In genomic region chr1:39368267-39368841, GRCm38 (mm10) we compare ENCODE assay signal across 8 mouse cellular contexts. TPM values are rescaled to one million over a fixed set of nuclear protein-coding genes. Genes with fewer than 3 reads are reported as not detected.
DNase-seq lines count a peak whose midpoint lies in the region; ATAC-seq and TF ChIP-seq lines count a peak whose summit lies in the region.

No protein-coding gene starts in this region.

- H3K4me2 ChIP-seq in kidney, embryonic 16.5 days (replicated peaks; ENCODE audit: low read depth, low read length): peak overlapping the region; percentile 85
- H3K4me2 ChIP-seq in midbrain, embryonic 14.5 days (ENCODE audit: low read length): peak overlapping the region; percentile 71

- peak; percentile 52 for ATAC-seq in kidney, embryonic 16.5 days (ENCODE audit: low FRiP score, low TSS enrichment)
- peak; percentile 41 for ATAC-seq in midbrain, embryonic 14.5 days (ENCODE audit: low FRiP score, low TSS enrichment)

- no peaks in the 10 kb centered on the region for H3K27me3 ChIP-seq in forebrain, embryonic 10.5 days (ENCODE audit: poor library complexity, severe bottlenecking)
- no peaks in the 10 kb centered on the region for H3K27me3 ChIP-seq in kidney, embryonic 16.5 days (ENCODE audit: insufficient read depth, low read length)
- H3K27me3 ChIP-seq in midbrain, embryonic 14.5 days (ENCODE audit: control insufficient read depth, insufficient read depth, low read length): no peaks in the 10 kb centered on the region

- peak overlapping the region; percentile 100 for H3K9ac ChIP-seq in ES-E14 (ENCODE audit: insufficient read depth, low read depth, low read length, poor library complexity, severe bottlenecking)
- peak overlapping the region; percentile 100 for H3K9ac ChIP-seq in kidney, embryonic 16.5 days (replicated peaks; ENCODE audit: low read length)
- H3K9ac ChIP-seq in midbrain, embryonic 14.5 days (replicated peaks; ENCODE audit: low read length): peak overlapping the region; percentile 94

- H3K27ac ChIP-seq in ES-E14 (ENCODE audit: insufficient read depth, low read depth, low read length, poor library complexity, severe bottlenecking): peak overlapping the region; percentile 89
- H3K27ac ChIP-seq in forebrain, embryonic 10.5 days: peak overlapping the region; percentile 95
- H3K27ac ChIP-seq in kidney, embryonic 16.5 days (ENCODE audit: low read length): peak overlapping the region; percentile 90
- H3K27ac ChIP-seq in midbrain, embryonic 14.5 days (replicated peaks; ENCODE audit: low read depth, low read length): peak overlapping the region; percentile 90

- peak; percentile 18 for DNase-seq in kidney, adult 11 months
- no peak for DNase-seq in kidney, adult 8-10 months
- no peak for DNase-seq in ES-E14 (ENCODE audit: low read depth, low spot score)
- DNase-seq in forebrain, embryonic 10.5 days (ENCODE audit: extremely low spot score, low spot score): no peak
- peak; percentile 41 for DNase-seq in midbrain, embryonic 14.5 days
- DNase-seq in embryo, embryonic 10.5 days (ENCODE audit: low spot score): no peak
- DNase-seq in layer of hippocampus, postnatal 10 days (ENCODE audit: low spot score in 2 of 2): no peak

- in situ Hi-C loops in ES-E14 (cut with MboI; ENCODE audit: low sequenced_read_pairs in 2 of 2, unreplicated experiment in 2 of 2): no loop called here

- H3K4me1 ChIP-seq in ES-E14 (ENCODE audit: control insufficient read depth in 2 of 2, insufficient read depth in 2 of 2, low read length in 2 of 2, poor library complexity in 1 of 2): peaks cover 2 to 7% of the 10 kb centered on the region in 2 experiments; a peak in 1 of 4 replicates
- H3K4me1 ChIP-seq in forebrain, embryonic 10.5 days: peaks cover 21% of the 10 kb centered on the region
- peaks cover 17% of the 10 kb centered on the region for H3K4me1 ChIP-seq in kidney, embryonic 16.5 days (ENCODE audit: insufficient read depth, low read length)
- H3K4me1 ChIP-seq in midbrain, embryonic 14.5 days (ENCODE audit: control insufficient read depth, insufficient read depth, low read length): peaks cover 17% of the 10 kb centered on the region

- H3K9me3 ChIP-seq in ES-E14 (ENCODE audit: control insufficient read depth, insufficient read depth, low read depth, low read length): no peaks in the 10 kb centered on the region
- no peaks in the 10 kb centered on the region for H3K9me3 ChIP-seq in forebrain, embryonic 10.5 days
- no peaks in the 10 kb centered on the region for H3K9me3 ChIP-seq in kidney, embryonic 16.5 days (ENCODE audit: low read length)
- H3K9me3 ChIP-seq in midbrain, embryonic 14.5 days (ENCODE audit: control insufficient read depth, low read length): no peaks in the 10 kb centered on the region

- H3K4me3 ChIP-seq in ES-E14 (ENCODE audit: insufficient read depth in 1 of 2, low read depth in 1 of 2, low read length in 2 of 2, poor library complexity in 1 of 2, severe bottlenecking in 1 of 2): peak overlapping the region; percentile 97 to 99
- peak overlapping the region; percentile 95 for H3K4me3 ChIP-seq in forebrain, embryonic 10.5 days
- peak overlapping the region; percentile 100 for H3K4me3 ChIP-seq in kidney, embryonic 16.5 days (ENCODE audit: low read length)
- peak overlapping the region; percentile 83 for H3K4me3 ChIP-seq in midbrain, embryonic 14.5 days (replicated peaks; ENCODE audit: low read depth, low read length)

- under 1% methylated on average over 34 of the region's 34 CpGs for WGBS in forebrain, embryonic 10.5 days
- WGBS in kidney, embryonic 16.5 days: under 1% methylated on average over 34 of the region's 34 CpGs
- under 1% methylated on average over 34 of the region's 34 CpGs for WGBS in midbrain, embryonic 14.5 days

- peaks cover 40% of the 10 kb centered on the region for H3K36me3 ChIP-seq in ES-E14 (ENCODE audit: control insufficient read depth, insufficient read depth, low read length, poor library complexity, severe bottlenecking)
- H3K36me3 ChIP-seq in forebrain, embryonic 10.5 days (replicated peaks): peaks cover 48% of the 10 kb centered on the region
- H3K36me3 ChIP-seq in kidney, embryonic 16.5 days (ENCODE audit: insufficient read depth, low read length): peaks cover 43% of the 10 kb centered on the region
- peaks cover 36% of the 10 kb centered on the region for H3K36me3 ChIP-seq in midbrain, embryonic 14.5 days (ENCODE audit: control insufficient read depth, insufficient read depth, low read length)

TF ChIP-seq in ES-E14, 5 proteins besides CTCF, POLR2A, EP300 and RAD21:
- TF ChIP-seq ZNF384 (IDR thresholded peaks at IDR 0.05; ENCODE audit: low read depth, low read length) (no peak), ZC3H11A (IDR thresholded peaks at IDR 0.05; ENCODE audit: borderline replicate concordance, low read depth, low read length) (no peak), MAFK (IDR thresholded peaks at IDR 0.05; ENCODE audit: insufficient read depth, low read depth, low read length) (no peak), HCFC1 (IDR thresholded peaks at IDR 0.05; ENCODE audit: borderline replicate concordance, insufficient read depth, low read length) (no peak), CHD2 (IDR thresholded peaks at IDR 0.05; ENCODE audit: low read depth, low read length) (no peak)

RNA-seq across cellular contexts. Expression of gene Rpl31, which starts 0.7 kb away (rescaled TPM):
- total RNA-seq in ES-E14 (2012; rRNA removed): 1,395 and 1,593 TPM in 2 replicates
- 491 and 499 TPM in 2 replicates for polyA plus RNA-seq in forebrain, embryonic 10.5 days (2016; fragmentation: Nextera tagmentation; extraction: Ambion mirVana)
- polyA plus RNA-seq in kidney, embryonic 16.5 days (2015; fragmentation: Nextera tagmentation; extraction: Ambion mirVana): 464 and 479 TPM in 2 replicates
- 449 and 521 TPM in 2 replicates for polyA plus RNA-seq in midbrain, embryonic 14.5 days (2014; fragmentation: Nextera tagmentation; extraction: Ambion mirVana)
- total RNA-seq in layer of hippocampus, postnatal 10 days (2021): 100 to 1,000 TPM; 422 to 695 TPM

Comparison
In these comparisons a context has a peak if more than half of its experiments do, and no peak if none do; other contexts are left out.
1. DNase-seq: peak in kidney, adult 11 months (single experiment) and midbrain, embryonic 14.5 days (single experiment); none in kidney, adult 8-10 months (0 of 2), ES-E14 (single experiment), forebrain, embryonic 10.5 days (single experiment), embryo, embryonic 10.5 days (single experiment) and layer of hippocampus, postnatal 10 days (0 of 2).
2. Peak in every context shown above with its lines, with median percentiles within 50 percentile points of each other: H3K27ac ChIP-seq, H3K4me3 ChIP-seq and H3K9ac ChIP-seq.